Mouse (Mus musculus) splenic B cell, adult 2 months (primary cell): ENCODE measurements around the gene Gm5431.
"Not testable (repeated sequence)": the region's sequence is repeated elsewhere in the genome, so short reads cannot be mapped to it uniquely, and the experiment has no call there.

Source experiments
- DNase-seq: peaks from one replicate; pipeline ENCODE4 v3.0.0-alpha.2; 2011; ENCODE audit warnings: low read depth, low spot score
- H3K27me3 ChIP-seq: 2 replicates; pipeline ENCODE4 v1.6.1; 2012; ENCODE audit warnings: mild to moderate bottlenecking, low read length, moderate library complexity, mixed read lengths; ENCODE audit not compliant: control insufficient read depth, poor library complexity, insufficient read depth, severe bottlenecking
- H3K36me3 ChIP-seq: 2 replicates; pipeline ENCODE4 v1.6.1; 2012; ENCODE audit warnings: mild to moderate bottlenecking, low read length, moderate library complexity, mixed read lengths; ENCODE audit not compliant: control insufficient read depth, poor library complexity, insufficient read depth, severe bottlenecking

Gm5431 gene

GRCm38 (mm10) chr11:48853474-48854180, 48.4 kb downstream of the Gm5431 start:
- DNase-seq = peak; percentile 93
- no peaks in the 10 kb centered on the region for H3K27me3 ChIP-seq
- H3K36me3 ChIP-seq = peaks cover 8% of the 10 kb centered on the region; the same call in 1 of the 2 replicates

GRCm38 (mm10) chr11:48852624-48853473, 49.2 kb downstream of the Gm5431 start:
- no peak for DNase-seq
- Histone ChIP-seq H3K27me3 (no peaks in the 10 kb centered on the region), H3K36me3 (peaks cover 10% of the 10 kb centered on the region; the same call in 1 of the 2 replicates)

- DNase-seq = no peak
- Histone ChIP-seq H3K36me3 (peaks cover 11% of the 10 kb centered on the region; the same call in 1 of the 2 replicates), H3K27me3 (no peaks in the 10 kb centered on the region)
Measured at GRCm38 (mm10) chr11:48852190-48852589, 49.8 kb downstream of the Gm5431 start.

- H3K36me3 ChIP-seq = peaks cover 13% of the 10 kb centered on the region; the same call in 1 of the 2 replicates
- no peaks in the 10 kb centered on the region for H3K27me3 ChIP-seq
- DNase-seq = peak; percentile 64
Measured at GRCm38 (mm10) chr11:48851270-48851995, 50.6 kb downstream of the Gm5431 start.

GRCm38 (mm10) chr11:48850240-48850639, 51.8 kb downstream of the Gm5431 start:
- Histone ChIP-seq H3K36me3 (peaks cover 14% of the 10 kb centered on the region; the same call in 1 of the 2 replicates), H3K27me3 (no peaks in the 10 kb centered on the region)
- DNase-seq = no peak

GRCm38 (mm10) chr11:48846881-48847280, 55.1 kb downstream of the Gm5431 start:
- no peaks in the 10 kb centered on the region for H3K27me3 ChIP-seq
- DNase-seq = no peak
- peaks cover 14% of the 10 kb centered on the region; the same call in 1 of the 2 replicates for H3K36me3 ChIP-seq

- not testable (repeated sequence) for H3K27me3 ChIP-seq
- peaks cover 14% of the 10 kb centered on the region; the same call in 1 of the 2 replicates for H3K36me3 ChIP-seq
- peak; percentile 23 for DNase-seq
Measured at GRCm38 (mm10) chr11:48846362-48846761, 55.7 kb downstream of the Gm5431 start.

- H3K36me3 ChIP-seq = peaks cover 16% of the 10 kb centered on the region; the same call in 1 of the 2 replicates
- no peaks in the 10 kb centered on the region for H3K27me3 ChIP-seq
- peak; percentile 46 for DNase-seq
Measured at GRCm38 (mm10) chr11:48845244-48845815, 56.7 kb downstream of the Gm5431 start.

GRCm38 (mm10) chr11:48844309-48844708, 57.7 kb downstream of the Gm5431 start:
- no peaks in the 10 kb centered on the region for H3K27me3 ChIP-seq
- H3K36me3 ChIP-seq = peaks cover 11% of the 10 kb centered on the region; the same call in 1 of the 2 replicates
- no peak for DNase-seq

- H3K27me3 ChIP-seq = no peaks in the 10 kb centered on the region
- peaks cover 6% of the 10 kb centered on the region; the same call in 1 of the 2 replicates for H3K36me3 ChIP-seq
- peak; percentile 91 for DNase-seq
Measured at GRCm38 (mm10) chr11:48843202-48843601, 58.8 kb downstream of the Gm5431 start.

- peaks cover 6% of the 10 kb centered on the region; the same call in 1 of the 2 replicates for H3K36me3 ChIP-seq
- DNase-seq = peak; percentile 90
- no peaks in the 10 kb centered on the region for H3K27me3 ChIP-seq
Measured at GRCm38 (mm10) chr11:48842378-48842792, 59.6 kb downstream of the Gm5431 start.

- peak; percentile 46 for DNase-seq
- peaks cover 3% of the 10 kb centered on the region; the same call in 1 of the 2 replicates for H3K36me3 ChIP-seq
- no peaks in the 10 kb centered on the region for H3K27me3 ChIP-seq
Measured at GRCm38 (mm10) chr11:48841213-48841612, 60.8 kb downstream of the Gm5431 start.

GRCm38 (mm10) chr11:48840805-48841204, 61.2 kb downstream of the Gm5431 start:
- Histone ChIP-seq H3K27me3 (no peaks in the 10 kb centered on the region), H3K36me3 (peaks cover 2% of the 10 kb centered on the region; the same call in 1 of the 2 replicates)
- peak; percentile 26 for DNase-seq
